Mouse (Mus musculus) ovary, postnatal 36 days (tissue): ENCODE data around the gene Celf5.
A peak's percentile ranks its signal among the peaks of the same experiment; 100 is the strongest.

Source experiments
- DNase-seq: peaks from one replicate; pipeline ENCODE4 v3.0.0; 2022; ENCODE audit warnings: low spot score, mixed read lengths

Gene Celf5

DNA sequence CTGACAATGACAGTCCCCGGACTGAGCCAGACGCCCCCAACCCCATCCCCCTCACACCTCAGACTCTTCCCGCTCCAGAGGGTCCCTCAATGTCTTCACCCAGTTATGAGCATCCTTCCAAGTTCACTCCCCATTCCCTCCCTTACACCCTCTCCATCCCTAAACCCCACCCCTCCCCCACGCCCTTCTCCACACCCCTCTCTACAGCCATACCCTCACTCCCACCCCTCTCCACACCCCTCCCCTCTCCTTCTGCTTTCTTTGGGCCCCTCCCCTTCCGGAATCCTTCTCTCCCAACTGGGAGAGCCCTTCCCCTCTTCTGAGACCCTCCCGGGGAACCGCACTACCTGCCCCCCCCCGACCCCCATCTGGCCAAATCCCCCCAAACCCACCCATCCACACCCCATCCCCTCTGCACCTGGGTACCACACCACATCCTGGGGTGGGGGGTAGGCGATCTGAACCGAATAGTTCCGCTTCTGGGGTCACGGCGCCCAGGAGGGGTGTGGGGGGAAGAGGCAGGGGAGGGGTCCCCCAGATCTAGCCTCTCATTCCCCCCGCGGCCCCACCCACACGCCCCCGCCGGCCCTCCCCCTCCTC, 10.0 kb downstream of the Celf5 start:
- no peak for DNase-seq

DNA sequence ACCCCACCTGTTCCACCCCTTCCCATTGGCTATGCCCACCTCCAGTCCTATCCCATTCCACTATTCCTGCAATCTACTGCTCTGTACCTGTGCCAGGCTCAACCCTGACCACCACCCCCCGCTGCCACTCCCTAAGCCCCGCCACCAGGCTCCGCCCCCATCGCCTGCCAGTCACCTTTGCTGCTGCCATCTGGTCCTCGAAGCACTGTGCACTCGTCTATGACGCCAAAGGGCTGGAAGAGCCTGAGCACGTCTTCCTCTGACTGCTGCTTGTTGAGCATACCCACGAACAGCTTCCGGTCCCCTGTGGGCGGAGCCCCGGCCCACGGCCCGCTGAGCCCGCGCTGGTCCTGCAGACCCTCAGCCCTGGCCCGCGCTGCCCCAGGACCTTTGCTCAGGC, 12.1 kb downstream of the Celf5 start:
- no peak for DNase-seq

DNA sequence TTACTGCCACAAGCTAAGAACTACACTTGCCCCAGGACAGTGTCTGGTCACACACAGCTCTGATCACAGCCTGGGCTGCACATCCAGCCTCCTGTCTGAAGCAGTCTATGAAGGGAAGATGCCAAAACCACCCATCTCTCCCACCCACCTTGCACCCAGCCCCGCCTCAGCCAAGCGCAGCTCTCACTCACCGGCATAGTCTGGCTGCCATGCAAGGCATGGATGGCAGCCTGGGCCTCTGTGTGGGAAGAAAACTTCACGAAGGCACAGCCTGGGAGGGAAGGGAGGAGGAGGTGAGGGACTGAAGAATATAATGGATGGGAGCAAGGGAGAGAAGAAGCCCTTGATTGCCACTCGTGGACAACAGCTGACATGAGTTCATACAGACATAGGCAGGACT, 13.3 kb downstream of the Celf5 start:
- DNase-seq: no peak

DNA sequence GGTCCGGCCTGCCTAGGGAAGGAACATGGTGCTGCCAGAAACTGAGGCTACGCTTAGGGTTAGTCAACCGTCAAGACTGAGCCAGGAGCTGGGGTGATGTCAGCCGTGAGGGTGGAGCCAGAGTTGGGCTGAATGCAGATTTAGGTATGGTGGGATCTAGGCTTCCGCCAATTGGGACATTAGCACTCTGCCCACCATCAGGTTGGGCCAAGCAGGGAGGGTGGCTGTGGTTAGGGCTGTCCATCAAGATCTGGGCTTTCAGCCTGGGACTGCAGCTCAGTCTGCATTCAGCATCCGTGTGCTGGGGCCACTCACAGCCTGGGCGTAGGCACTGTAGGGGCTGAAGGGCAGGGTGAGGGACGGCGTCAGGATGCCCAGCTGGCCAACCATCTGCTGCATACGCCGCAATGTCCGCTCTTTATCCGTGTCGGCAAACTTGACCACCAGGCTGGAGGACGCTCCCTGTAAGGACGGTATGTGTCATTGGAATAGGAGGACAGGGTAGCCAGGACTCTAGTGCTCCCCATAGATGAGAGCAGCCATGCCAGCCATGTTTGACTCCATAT, 14.8 kb downstream of the Celf5 start:
- peak; percentile 1 for DNase-seq

DNA sequence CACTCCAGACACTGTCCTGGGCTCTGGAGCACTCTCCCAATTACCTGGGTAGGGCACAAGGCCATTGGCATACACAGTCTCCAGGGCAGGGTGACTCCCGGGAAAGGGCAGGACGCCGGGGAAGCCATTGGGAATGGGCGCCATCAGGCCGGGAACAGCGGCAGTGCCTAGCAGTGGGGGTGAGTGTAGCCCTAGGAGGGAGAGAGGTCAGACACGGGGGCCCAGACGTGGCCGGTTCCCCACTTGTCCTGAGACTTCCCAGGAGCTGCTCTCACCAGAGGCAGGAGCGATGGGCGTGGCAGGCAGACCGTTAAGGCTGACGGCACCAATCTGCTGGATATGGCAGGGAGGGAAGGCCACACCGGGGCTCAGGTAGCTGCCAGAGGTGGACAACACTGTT, 15.6 kb downstream of the Celf5 start:
- DNase-seq: peak; percentile 2

DNA sequence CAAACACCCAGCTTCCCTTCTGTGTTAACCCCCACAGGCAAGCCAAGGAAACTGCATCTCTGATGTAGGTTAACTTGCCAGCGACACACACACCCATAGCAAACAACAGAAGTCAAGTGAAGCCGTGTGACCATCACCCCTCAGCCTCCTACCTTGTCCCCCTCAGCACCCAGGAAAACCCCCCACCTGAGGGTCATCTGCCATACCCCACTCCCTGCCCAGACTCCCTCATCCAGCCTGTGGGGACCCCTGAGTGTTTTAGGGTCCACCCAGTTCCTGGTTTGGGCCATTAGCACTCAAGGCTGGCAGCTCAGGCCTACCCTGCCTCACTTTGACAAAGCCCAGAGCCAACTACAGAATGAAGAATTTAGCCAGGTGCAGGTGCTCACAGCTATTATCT, 16.4 kb downstream of the Celf5 start:
- DNase-seq: no peak

DNA sequence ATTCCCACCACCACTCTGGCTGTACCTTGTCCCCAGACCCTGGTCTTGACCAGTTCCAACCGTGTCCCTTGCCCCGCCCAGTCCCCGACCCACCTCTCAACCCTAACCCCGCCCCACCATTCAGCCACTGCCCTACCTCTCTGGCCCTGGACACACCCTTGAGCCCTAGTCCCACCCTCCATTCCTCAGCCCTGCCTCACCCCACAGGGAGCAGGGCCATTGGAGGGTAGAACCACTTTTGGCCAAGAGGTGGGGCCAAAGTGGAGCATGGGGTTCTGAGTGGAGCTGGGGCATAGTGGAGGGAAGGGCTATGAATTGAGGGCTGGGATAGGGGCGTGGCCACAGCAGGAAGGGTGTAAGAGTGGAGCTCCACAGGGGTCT, 17.3 kb downstream of the Celf5 start:
- DNase-seq: peak; percentile 2

DNA sequence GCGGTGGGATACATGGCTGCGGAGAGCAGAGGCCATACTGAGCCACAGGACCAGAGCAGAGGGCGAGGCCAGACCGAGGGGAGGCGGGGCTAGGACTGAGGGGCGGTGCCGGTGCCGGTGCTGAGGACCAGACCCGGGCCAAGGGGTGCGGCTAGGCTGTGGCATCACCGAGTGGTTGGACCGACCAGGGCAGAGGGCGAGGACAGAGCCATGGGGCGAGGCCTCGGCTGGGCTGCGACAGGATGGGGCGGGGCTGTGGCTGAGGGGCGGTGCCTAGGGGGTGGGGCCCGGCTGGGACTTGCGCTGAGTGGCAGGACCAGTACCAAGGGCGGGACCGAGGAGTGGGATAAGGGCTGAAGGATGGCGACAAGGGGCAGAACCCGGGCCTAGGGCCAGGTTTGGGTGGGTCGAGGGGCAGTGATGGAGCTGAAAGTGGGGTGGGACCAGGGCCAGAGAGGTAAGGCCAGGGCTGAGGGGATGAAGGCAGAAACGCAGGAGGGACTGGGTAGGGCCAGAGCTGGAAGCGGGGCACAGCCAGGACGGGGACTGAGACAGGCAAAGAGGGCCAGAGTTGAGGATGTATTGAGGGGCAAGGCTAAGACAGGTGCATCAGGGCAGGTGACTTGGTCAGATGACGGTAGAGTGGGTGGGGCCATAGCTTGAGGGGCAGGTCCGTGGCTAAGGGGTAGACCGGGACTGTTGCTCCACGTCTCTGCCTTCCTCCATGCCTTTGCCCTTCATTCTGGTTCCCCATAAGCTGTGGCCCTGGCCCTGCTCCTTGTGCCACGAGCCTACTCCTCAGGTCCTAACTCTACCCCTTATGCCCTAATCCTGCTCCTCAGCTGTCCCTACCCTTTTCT, 17.9 kb downstream of the Celf5 start:
- DNase-seq: peak; percentile 41

DNA sequence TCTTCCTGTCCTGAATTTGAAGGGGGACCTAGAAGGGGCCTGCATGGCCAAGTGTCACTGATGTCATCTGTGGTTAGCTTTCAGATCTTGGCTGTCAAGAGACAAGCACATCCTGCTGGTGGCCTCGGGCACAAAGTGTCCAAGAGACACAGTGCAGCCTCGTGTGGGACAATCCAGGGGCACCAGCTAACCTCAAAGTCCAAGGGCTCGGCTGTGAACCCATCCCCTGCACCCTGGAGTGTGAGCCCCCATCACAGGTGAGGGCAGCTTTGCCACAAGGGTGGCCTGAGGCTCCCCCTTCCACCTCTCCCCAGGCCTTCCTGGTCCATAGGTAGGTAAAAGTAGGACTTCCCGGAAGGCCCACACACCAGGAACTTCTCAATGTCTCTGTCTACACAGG, 19.0 kb downstream of the Celf5 start:
- DNase-seq: peak; percentile 2

DNA sequence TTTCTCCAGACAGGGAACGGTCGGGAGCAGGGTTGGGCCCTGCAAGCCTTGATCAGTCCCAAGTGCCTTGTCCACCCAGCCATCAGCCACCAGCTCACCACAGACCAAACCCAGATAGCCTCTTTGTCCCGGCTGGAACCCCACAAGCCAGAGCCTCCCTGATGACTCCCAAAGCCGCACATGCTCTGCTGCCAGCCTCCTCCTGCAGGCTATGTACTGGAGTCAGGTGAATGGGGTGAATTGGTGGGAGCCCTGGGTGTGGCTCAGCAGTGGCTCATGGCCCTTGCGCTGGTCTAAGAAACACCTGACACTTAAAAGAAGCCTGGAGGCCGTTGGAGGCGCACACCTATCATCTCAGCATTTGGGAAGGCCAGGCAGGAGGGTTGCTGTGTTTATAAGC, 19.6 kb downstream of the Celf5 start:
- peak; percentile 2 for DNase-seq

DNA sequence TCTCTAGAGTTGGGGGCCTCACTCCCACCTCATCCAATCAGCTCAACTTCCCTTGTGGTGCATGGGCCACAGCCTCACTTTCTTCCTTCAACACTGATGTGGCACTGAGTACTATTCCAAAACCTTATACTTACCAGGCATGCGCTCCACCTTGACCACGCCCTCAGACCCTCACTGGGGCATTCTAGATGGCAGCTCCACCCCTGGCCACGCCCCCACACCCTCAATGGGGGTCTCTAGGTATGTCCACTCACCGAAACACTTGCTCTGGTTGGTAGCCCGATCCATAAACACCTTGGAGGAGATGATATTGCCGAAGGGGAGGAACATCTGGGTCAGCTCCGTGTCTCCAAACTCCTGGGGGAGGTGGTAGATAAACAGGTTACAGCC, 20.1 kb downstream of the Celf5 start:
- DNase-seq: peak; percentile 2

DNA sequence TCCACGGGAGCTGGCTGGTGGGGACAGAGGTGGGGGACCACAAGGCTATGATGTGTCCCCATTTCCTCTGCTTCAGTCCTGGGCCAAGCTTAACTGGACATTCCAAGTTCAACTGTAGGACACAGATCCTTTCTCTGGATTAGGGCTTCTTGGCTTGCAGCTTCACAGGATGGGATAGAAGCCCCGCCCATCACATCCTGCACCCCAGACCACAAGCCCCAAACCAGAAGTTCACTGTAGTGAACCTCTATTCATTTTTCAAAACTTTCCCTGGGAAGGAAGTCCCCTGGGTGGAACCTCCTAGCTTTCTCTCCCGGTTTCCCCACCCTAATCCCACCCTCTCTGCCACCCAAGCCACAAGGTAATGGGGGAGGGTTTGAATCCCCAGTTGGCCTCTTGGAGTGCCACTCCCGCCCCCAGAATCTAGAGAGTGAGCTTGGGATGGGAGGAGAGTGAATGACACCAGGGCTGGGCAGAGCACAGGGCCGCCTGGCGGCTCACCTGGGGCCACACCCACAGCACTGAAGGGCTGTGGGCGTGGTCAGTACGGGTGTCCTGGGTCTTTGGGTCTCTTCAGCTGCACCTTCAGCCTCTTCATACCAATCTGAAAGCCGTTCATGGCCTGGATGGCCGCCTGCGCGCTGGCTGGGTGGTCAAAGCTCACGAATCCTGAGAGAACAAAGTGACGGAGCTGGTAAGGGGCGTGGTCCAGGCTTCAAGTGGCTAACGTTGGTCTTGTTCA, 20.7 kb downstream of the Celf5 start:
- peak; percentile 2 for DNase-seq

DNA sequence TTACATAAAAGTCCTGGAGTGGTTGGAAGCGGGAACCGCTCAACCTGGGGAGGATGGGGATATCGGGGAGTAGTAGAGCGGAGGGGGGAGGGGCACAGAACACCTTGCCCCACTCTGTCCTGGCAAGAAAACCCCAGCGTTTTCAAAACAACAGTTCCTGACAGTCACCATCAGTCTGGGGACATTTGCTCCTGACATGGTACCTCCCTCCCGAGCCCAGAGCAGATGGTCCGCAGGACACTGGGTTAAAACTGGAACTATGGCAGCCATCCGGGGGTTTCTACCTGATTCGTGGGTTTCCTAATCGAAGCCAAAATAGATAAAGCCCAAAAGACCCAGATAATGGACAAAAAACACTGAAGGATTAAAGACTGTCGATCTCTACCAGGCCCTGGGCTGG, 21.6 kb downstream of the Celf5 start:
- DNase-seq: peak; percentile 1

DNA sequence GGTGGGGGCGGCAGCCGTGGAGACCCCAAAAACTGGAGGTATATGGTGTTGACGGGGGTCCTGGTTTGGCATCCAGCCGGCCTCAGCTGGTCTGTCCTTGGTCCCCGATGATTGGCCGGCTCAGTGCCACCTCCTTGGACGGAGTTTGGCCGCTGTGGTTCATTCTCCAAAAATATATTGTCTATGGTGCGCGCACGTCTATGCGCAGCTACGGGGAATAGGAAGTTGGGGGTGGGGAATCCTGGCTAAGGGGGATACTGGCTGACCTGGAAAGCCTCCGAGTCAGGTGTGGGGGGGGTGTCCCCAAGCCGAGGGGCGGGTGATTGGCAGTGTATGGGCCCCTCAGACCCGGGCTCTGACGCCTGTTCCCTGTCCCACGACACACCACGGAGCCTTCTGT, 22.0 kb downstream of the Celf5 start:
- peak; percentile 2 for DNase-seq

DNA sequence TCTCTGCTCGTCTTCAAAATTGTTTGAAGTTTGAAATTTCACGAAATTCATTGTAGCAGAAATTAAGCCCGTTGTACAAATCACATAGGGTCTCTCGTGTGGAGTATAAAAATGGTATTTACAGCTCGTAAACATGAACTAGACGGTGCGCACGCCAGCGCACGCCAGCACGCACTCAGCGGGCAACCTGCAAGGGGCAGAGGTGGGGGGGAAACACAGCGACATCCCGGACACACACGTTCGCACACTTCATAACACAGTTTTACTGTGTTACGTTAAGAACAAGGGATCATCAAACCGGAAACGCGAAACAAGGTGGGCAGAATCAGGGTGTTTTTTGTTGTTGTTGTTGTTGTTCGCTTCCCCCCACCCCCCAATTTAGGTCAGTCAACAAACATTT, 23.1 kb downstream of the Celf5 start:
- DNase-seq: peak; percentile 1

DNA sequence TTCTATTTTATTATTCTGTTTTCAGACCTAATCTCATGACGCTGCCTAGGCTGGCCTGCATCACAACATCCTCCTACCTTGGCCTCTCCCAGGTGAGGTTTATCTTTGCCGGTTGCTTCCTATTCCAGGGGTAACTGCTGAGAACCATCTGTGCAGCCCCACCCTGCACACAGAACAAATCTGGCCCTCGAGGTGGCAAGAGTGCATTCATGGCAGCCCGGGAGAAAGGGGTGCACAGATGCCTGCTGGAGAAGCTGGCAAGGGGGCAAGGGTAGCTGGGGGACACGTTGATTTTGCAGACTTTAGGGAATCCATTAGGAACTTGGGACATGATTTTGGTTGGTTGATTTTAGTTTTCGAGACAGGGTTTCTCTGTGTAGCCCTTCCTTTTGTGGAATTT, 24.2 kb downstream of the Celf5 start:
- peak; percentile 1 for DNase-seq

DNA sequence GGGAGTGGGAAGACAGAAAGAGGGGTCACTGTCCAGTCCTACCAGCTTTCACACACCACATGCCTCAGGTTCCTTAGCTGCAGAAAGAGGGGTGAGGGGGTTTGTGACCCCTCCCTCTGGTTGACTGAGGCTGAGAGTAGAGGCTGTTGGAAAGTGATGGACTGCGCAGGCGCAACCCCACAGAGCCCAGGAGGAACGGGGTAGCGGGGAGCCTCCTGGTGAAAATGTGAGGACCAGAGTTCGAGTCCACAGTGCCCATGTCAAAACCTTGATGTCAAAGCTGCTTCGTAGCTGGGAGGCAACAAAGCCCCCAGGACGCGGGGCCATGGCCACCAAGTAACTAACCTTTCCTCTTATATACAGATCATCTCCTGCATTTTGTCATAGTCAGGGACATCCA, 24.9 kb downstream of the Celf5 start:
- DNase-seq: peak; percentile 1

DNA sequence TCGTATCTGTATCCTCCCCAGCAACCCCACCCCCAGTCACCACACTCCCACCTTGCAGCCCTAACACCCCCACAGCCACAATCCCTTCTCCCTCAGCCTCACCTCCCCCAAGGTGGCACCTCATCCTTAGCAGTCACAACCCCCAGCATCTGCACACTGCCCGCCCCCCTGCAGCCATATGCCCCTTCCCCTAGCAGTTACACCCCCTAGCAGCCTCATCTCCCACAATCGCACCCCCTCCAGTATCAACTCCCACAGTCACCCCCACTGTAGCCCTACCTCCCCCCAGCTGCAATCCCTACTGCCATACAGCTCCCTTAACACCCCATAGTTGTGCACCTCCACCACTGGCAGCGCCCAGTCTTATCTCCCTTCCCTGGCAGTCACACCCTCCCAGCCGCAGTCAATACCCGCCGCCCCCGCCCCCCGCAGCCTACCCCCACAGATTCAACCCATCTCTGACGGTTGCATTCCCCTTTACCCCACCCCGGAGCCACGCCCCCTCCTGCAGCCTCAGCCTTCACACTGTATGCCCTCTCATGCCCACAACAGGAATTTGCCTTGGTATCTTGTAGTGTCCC, 25.4 kb downstream of the Celf5 start:
- DNase-seq: peak; percentile 1

DNA sequence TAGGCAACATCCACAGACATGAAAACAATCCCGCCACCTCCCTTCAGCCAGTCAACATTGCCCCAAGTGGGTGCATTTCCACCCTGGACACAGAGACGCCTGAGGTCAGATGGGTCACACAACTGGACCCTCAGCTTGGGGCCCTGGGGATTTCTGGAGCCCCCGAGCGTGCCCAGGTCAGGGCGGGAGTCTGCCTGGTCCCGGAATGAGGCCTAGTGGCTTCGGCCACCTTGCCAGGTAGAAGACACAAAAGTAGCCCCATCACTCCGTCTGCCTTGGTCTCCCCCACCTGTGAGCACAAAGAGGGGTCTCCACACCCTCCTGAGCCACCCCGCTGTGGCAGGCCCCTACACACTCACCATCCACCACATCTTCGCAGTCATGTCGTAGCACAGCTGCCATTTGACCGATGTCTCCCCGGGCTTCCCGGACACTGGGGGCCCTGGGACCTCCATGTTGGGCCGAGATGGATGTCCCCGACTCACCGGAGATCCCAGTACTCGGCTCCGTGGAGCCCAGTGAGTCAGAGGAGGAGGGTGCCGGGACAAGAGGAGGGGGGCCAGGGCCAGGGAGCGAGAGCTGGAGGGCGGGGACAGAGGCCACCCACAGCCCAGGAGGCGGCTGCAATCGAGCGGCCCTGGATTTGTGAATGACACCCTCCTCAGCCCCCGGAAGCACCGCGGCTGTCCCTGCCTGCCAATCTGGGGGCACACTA, 27.2 kb downstream of the Celf5 start, which contains the start of gene Nfic:
TSS of gene Nfic (minus strand) at position 455 of the 715 bp plus-strand sequence.
- no peak for DNase-seq

DNA sequence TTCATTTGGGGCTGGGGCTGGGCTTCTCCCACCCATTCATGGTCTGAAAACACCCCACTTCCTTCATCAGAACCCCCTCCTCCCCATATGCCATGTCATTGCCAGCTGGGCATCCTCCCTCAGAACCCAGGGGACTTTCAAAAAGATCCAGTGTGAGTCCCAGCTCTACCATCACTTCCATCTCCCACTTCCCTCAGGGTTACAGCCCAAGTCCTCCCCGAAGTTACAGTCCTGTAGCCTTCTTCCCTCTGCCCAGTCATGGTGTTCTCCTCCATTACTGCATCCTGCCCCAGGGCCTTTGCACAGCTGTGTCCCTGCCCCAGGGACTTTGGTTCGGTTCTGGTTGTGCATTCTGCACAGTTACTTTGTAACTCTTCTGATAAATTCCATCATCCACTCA, 28.4 kb downstream of the Celf5 start:
- DNase-seq: no peak

DNA sequence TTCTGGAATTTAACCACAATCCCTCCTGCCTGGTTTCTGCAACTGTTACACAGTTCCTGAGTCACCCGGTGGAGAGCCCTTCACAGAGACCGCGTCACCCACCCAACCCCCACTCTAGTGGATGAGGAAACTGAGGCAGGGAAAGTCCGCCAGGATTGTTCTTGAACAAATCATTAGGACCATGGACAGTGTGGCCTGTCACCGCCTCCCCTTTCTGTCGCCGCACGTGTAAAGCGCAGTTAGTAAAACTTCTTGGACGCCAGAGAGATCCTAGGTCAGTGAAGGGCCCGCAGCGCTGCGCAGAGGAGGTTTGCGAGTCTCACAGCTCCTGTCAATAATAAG, 29.6 kb downstream of the Celf5 start:
- DNase-seq: no peak
